Mouse (Mus musculus) gastrocnemius, postnatal 25 days (tissue): Measurements from ENCODE around the gene Coch. TPM values are rescaled to one million over a fixed set of nuclear protein-coding genes. Genes with fewer than 3 reads are reported as not detected.
"Not testable (repeated sequence)": the region's sequence is repeated elsewhere in the genome, so short reads cannot be mapped to it uniquely, and the experiment has no call there.

Experiments
- DNase-seq: peaks from one replicate; pipeline ENCODE4 v3.0.0; 2022
- total RNA-seq, 2 experiments: library from RNA; stranded (reverse); gene quantifications; 1 replicate in 1 of 2; 2 replicates in 1 of 2; pipeline ENCODE4 v1.2.3; 2021

Coch gene
- total RNA-seq, 2 experiments from 2014 or later, result 0.13 to 0.15 TPM

DNA sequence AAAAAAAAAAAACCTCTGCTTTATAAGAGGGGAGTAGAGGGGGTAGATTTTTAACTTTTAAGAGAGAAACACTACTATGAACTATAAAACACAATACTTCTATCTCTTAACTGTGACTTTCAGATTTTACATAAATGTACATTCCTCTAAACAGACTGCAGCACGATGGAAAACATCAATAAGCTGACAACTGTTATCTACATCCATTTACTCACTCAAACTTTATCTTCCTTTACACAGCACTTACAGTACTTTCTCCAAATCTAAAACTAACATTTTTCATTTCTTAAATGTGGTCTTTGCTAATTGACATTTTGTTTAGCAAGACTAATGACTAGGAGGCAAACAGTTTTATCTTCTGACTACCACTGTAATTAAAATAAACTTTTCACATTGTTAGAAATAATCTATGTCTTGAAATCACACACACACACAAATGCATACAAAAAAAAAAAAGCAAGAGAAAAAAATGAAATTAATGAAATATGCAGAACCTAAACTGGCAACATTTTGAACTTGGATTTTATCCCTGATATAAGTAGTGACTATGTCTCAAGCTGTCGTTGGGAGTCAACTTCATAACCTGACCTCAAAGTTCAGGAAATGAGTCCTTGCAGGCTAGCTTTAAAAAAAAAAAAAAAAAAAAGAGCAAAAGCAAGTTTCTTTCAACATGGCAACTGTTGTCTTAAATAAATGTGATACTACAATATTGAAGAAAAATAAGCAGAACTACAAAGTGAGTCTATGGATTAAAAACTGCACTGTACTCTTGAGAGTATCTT is 43.7 kb downstream of the Coch start:
- DNase-seq, result no peak

DNA sequence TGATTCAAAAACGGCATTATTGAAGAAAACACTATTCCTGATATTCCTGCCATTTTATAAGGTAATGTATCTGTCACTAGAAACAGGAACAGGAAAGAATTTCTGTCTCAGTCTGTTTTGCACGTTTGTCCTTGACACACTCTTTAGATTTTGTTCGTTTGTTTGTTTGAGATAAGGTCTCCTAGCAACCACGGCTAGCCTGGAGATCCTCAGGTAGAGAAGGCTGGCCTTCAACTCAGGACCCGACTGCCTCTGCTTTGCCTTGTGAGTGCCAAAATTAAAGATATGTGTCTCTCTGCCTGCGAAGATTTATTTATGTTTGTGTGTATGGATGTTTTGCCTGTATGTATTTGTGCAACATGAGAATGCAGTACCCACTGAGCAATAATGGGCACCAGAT is 48.7 kb downstream of the Coch start:
- DNase-seq, result no peak

DNA sequence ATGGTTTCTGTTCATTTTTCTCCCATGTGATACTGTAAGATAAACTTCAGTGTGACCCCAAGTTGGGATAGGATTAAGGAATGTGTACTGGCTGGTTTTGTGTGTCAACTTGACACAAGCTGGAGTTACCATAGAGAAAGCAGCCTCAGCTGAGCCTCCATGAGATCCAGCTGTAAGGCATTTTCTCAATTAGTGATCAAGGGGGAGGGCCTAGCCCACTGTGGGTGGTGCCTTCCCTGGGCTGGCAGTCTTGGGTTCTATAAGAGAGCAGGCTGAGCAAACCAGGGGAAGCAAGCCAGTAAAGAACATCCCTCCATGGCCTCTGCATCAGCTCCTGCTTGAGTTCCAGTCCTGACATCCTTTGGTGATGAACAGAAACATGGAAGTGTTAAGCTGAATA is 56.3 kb downstream of the Coch start:
- DNase-seq, result not testable (repeated sequence)

Other genes starting within 250 kb of the Coch start
- gene G2e3, start 245.3 kb upstream of the Coch start, total RNA-seq, result 1 to 10 TPM; 1.7 to 2.0 TPM
- gene Scfd1, start 215.8 kb upstream of the Coch start, total RNA-seq, result 10 to 100 TPM; 15.6 to 17.5 TPM
- gene Ap4s1, start 97.7 kb downstream of the Coch start, total RNA-seq, result 10 to 100 TPM; 49.3 to 53.3 TPM
- gene Strn3, start 98.6 kb downstream of the Coch start, total RNA-seq, result 100 to 1,000 TPM; 114 to 138 TPM
- gene Hectd1, start 236.2 kb downstream of the Coch start, total RNA-seq, result 10 to 100 TPM; 80.5 to 82.2 TPM